In genomic region chr17:74020526-74021203, GRCm38 (mm10) we compare ENCODE assay signal across 8 mouse cellular contexts. TPM values are rescaled to one million over a fixed set of nuclear protein-coding genes. Genes with fewer than 3 reads are reported as not detected.
DNase-seq lines count a peak whose midpoint lies in the region; ATAC-seq and TF ChIP-seq lines count a peak whose summit lies in the region.

No protein-coding gene starts in this region.

- TF ChIP-seq CTCF in olfactory bulb, adult 2 months (IDR thresholded peaks at IDR 0.05; ENCODE audit: insufficient read depth, low read depth, low read length): peak; percentile 51; the same call in 1 of the 2 replicates

- no peak overlapping the region for H3K4me3 ChIP-seq in forebrain, embryonic 14.5 days (ENCODE audit: low read depth, low read length)
- H3K4me3 ChIP-seq in lung, embryonic 15.5 days: no peak overlapping the region
- H3K4me3 ChIP-seq in olfactory bulb, adult 2 months (ENCODE audit: insufficient read depth, low read depth, low read length): no peak overlapping the region

- no peak overlapping the region for H3K27ac ChIP-seq in forebrain, embryonic 14.5 days (ENCODE audit: low read depth, low read length)
- no peak overlapping the region for H3K27ac ChIP-seq in lung, embryonic 15.5 days
- no peak overlapping the region for H3K27ac ChIP-seq in olfactory bulb, adult 2 months (ENCODE audit: insufficient read depth, low read depth, low read length)

- peak; percentile 83 for DNase-seq in ES-CJ7 (ENCODE audit: low read depth, low spot score)
- DNase-seq in forebrain, embryonic 14.5 days (ENCODE audit: low spot score): peak; percentile 88
- DNase-seq in heart, postnatal 14 days: peak; percentile 83 to 90
- peak; percentile 67 for DNase-seq in large intestine, adult 2 months (ENCODE audit: low read depth, low spot score)
- peak; percentile 18 to 42 for DNase-seq in thymus, adult 18-20 months

- H3K9ac ChIP-seq in forebrain, embryonic 14.5 days (ENCODE audit: low read length): no peak overlapping the region
- no peak overlapping the region for H3K9ac ChIP-seq in lung, embryonic 15.5 days

- TF ChIP-seq POLR2A in olfactory bulb, adult 2 months (IDR thresholded peaks at IDR 0.05; ENCODE audit: insufficient read depth, low read depth, low read length): no peak

- intact Hi-C loops in heart, postnatal 14 days (cut with DNase I): loop anchor here (2.0 to 5.0 kb wide), 2 partner anchors 172 to 272 kb away; no protein-coding TSS in a partner anchor

- ATAC-seq in cerebellum, adult (ENCODE audit: insufficient number of reproducible peaks, low FRiP score, low TSS enrichment): peak; percentile 81
- peak; percentile 93 for ATAC-seq in forebrain, embryonic 14.5 days
- ATAC-seq in lung, embryonic 15.5 days (ENCODE audit: borderline replicate concordance, extremely low read depth, low FRiP score, low TSS enrichment): peak; percentile 65; the same call in 1 of the 2 replicates

- peak overlapping the region; percentile 35; the same call in 1 of the 2 replicates for H3K4me2 ChIP-seq in forebrain, embryonic 14.5 days (ENCODE audit: low read length)
- H3K4me2 ChIP-seq in lung, embryonic 15.5 days: no peak overlapping the region

- H3K4me1 ChIP-seq in forebrain, embryonic 14.5 days (ENCODE audit: control insufficient read depth, insufficient read depth, low read length): no peaks in the 10 kb centered on the region
- H3K4me1 ChIP-seq in lung, embryonic 15.5 days: no peaks in the 10 kb centered on the region
- H3K4me1 ChIP-seq in olfactory bulb, adult 2 months (ENCODE audit: control insufficient read depth, insufficient read depth, low read length): no peaks in the 10 kb centered on the region

- WGBS in forebrain, embryonic 14.5 days: 42% methylated on average over 8 of the region's 8 CpGs
- 34% methylated on average over 8 of the region's 8 CpGs for WGBS in large intestine, adult 2 months
- WGBS in lung, embryonic 15.5 days: 33% methylated on average over 8 of the region's 8 CpGs
- 41% methylated on average over 8 of the region's 8 CpGs for WGBS in olfactory bulb, adult 2 months

- H3K27me3 ChIP-seq in forebrain, embryonic 14.5 days (replicated peaks; ENCODE audit: control insufficient read depth, insufficient read depth, low read length): no peaks in the 10 kb centered on the region
- H3K27me3 ChIP-seq in lung, embryonic 15.5 days: no peaks in the 10 kb centered on the region

- H3K36me3 ChIP-seq in forebrain, embryonic 14.5 days (ENCODE audit: control insufficient read depth, insufficient read depth, low read length): no peaks in the 10 kb centered on the region
- H3K36me3 ChIP-seq in lung, embryonic 15.5 days: no peaks in the 10 kb centered on the region

- no peaks in the 10 kb centered on the region for H3K9me3 ChIP-seq in forebrain, embryonic 14.5 days (replicated peaks; ENCODE audit: control insufficient read depth, low read length)
- no peaks in the 10 kb centered on the region for H3K9me3 ChIP-seq in lung, embryonic 15.5 days

RNA-seq across cellular contexts. Expression of gene Srd5a2, which starts 27.1 kb away (rescaled TPM):
- polyA plus RNA-seq in forebrain, embryonic 14.5 days (2014; fragmentation: Nextera tagmentation; extraction: Ambion mirVana): not detected in 2 replicates
- total RNA-seq in heart, postnatal 14 days (2021): not detected
- 0.08 TPM in 1 of 2 replicates, not detected in the other for polyA plus RNA-seq in large intestine, adult 2 months (2012; rRNA removed)
- polyA plus RNA-seq in lung, embryonic 15.5 days (2015; fragmentation: Nextera tagmentation; extraction: Ambion mirVana): not detected in 2 replicates
- polyA plus RNA-seq in olfactory bulb, adult 2 months (2012; ENCODE audit: insufficient read depth, insufficient read length, low replicate concordance, missing spikeins): not detected in 2 replicates

Comparison
In these comparisons a context has a peak if more than half of its experiments do, and no peak if none do; other contexts are left out.
1. DNase-seq: peak in every context shown above with its lines; median percentile 88 in forebrain, embryonic 14.5 days; 86 in heart, postnatal 14 days; 83 in ES-CJ7; 67 in large intestine, adult 2 months; 30 in thymus, adult 18-20 months.